Mouse (Mus musculus): Measurements from ENCODE around the gene Anapc15-ps.

Anapc15-ps gene

GRCm38 (mm10) chr10:95673351-95673750 is at the start of gene Anapc15-ps:
Anapc15-ps (minus strand) TSS chr10:95673451.
- no peaks in the 10 kb centered on the region for H3K36me3 ChIP-seq (ENCODE audit: control insufficient read depth, insufficient read depth, low read length, poor library complexity, severe bottlenecking)
- H3K27me3 ChIP-seq (ENCODE audit: control insufficient read depth, insufficient read depth, low read length, poor library complexity, severe bottlenecking), result no peaks in the 10 kb centered on the region
- DNase-seq (ENCODE audit: low read depth, low spot score), result no peak

GRCm38 (mm10) chr10:95722203-95722611 is 49.0 kb upstream of the Anapc15-ps start:
- H3K36me3 ChIP-seq (ENCODE audit: control insufficient read depth, insufficient read depth, low read length, poor library complexity, severe bottlenecking), result no peaks in the 10 kb centered on the region
- peak; percentile 63 for DNase-seq (ENCODE audit: low read depth, low spot score)
- H3K27me3 ChIP-seq (ENCODE audit: control insufficient read depth, insufficient read depth, low read length, poor library complexity, severe bottlenecking), result no peaks in the 10 kb centered on the region

DNA sequence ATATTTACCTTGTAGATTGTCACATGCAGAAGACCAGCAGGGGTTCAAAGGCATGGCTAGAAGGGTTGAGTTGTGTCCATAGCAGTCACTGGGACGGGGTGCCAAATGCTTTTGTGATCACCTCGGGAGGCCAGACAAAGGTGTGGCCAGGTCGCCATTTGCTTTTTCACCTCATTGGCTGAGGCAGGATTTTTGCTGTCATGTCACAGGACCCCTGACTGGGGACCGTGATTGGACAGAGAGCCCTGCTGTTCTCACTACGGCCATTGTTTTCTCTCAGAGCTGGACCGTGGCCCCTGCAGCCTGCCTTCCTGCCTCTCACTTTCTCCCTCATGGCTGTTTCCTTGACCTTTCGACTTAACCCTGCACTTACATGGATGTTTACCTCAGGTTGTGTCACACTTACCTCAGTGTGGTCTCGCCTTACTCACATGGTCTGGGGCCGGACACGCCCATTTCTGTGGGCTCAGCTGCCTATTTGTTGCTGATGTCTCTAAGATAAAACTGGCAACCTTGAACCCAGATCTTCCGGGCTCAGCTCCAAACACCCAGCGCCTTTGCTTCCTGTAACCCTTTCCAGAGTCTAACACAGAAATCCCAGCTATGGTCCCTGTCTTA is 47.0 kb upstream of the Anapc15-ps start:
- H3K36me3 ChIP-seq (ENCODE audit: control insufficient read depth, insufficient read depth, low read length, poor library complexity, severe bottlenecking), result no peaks in the 10 kb centered on the region
- DNase-seq (ENCODE audit: low read depth, low spot score), result no peak
- no peaks in the 10 kb centered on the region for H3K27me3 ChIP-seq (ENCODE audit: control insufficient read depth, insufficient read depth, low read length, poor library complexity, severe bottlenecking)

GRCm38 (mm10) chr10:95719472-95719871 is 46.2 kb upstream of the Anapc15-ps start:
- no peaks in the 10 kb centered on the region for H3K27me3 ChIP-seq (ENCODE audit: control insufficient read depth, insufficient read depth, low read length, poor library complexity, severe bottlenecking)

GRCm38 (mm10) chr10:95718760-95719159 is 45.5 kb upstream of the Anapc15-ps start:
- H3K27me3 ChIP-seq (ENCODE audit: control insufficient read depth, insufficient read depth, low read length, poor library complexity, severe bottlenecking), result no peaks in the 10 kb centered on the region
- no peaks in the 10 kb centered on the region for H3K36me3 ChIP-seq (ENCODE audit: control insufficient read depth, insufficient read depth, low read length, poor library complexity, severe bottlenecking)
- DNase-seq (ENCODE audit: low read depth, low spot score), result no peak

More at GRCm38 (mm10) chr10:95719472-95719871, 46.2 kb upstream of the Anapc15-ps start:
- no peak for DNase-seq (ENCODE audit: low read depth, low spot score)
- H3K36me3 ChIP-seq (ENCODE audit: control insufficient read depth, insufficient read depth, low read length, poor library complexity, severe bottlenecking), result no peaks in the 10 kb centered on the region

DNA sequence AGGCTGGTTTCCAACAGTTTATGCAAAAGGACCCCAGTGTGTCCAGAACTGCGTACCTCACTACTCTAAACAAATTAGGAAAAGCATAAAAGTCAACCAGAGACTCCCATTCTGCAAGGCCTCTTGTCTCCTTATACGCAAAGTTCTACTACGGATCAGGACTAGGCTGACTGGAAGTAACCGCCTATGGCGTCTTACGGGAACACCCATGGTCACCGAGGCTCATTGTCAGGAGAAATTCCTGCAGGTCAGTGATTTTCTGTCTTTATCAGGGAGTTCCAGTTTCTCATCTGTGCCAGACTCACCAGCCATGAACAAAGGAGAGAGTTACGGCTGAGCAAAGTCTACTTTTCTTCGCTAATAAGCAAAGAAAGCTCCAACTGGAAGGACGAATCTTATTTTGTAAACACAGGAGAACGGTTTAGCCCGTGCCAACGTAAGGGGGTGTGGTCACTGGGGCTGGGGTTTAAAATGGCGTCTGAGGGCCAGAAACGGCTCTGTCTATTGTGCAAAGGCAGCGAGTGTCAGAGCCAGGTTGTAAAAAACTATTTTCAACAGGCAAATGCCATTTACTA is 43.9 kb upstream of the Anapc15-ps start:
- no peaks in the 10 kb centered on the region for H3K27me3 ChIP-seq (ENCODE audit: control insufficient read depth, insufficient read depth, low read length, poor library complexity, severe bottlenecking)
- no peak for DNase-seq (ENCODE audit: low read depth, low spot score)
- H3K36me3 ChIP-seq (ENCODE audit: control insufficient read depth, insufficient read depth, low read length, poor library complexity, severe bottlenecking), result no peaks in the 10 kb centered on the region

GRCm38 (mm10) chr10:95715687-95716086 is 42.4 kb upstream of the Anapc15-ps start:
- no peaks in the 10 kb centered on the region for H3K27me3 ChIP-seq (ENCODE audit: control insufficient read depth, insufficient read depth, low read length, poor library complexity, severe bottlenecking)
- DNase-seq (ENCODE audit: low read depth, low spot score), result no peak

DNA sequence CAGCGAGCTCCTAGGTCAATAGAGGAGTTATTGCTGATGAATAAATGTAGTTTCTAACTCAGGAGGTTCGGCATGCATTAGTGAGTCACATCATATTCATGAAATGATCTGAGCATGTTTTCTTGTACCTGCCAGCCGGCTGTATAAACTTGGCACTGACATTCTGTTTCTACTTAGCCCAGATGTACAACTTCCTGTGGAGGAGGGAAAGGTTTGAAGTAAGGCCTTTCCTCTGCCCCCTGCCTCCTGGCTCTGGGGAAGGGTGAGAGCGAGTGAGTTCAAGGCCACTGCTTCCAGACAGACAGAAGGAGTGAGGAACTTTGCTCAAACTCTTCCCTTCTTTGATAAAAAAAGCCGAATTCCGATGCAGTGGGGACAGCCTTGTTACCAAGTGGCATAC is 39.0 kb upstream of the Anapc15-ps start:
- H3K27me3 ChIP-seq (ENCODE audit: control insufficient read depth, insufficient read depth, low read length, poor library complexity, severe bottlenecking), result no peaks in the 10 kb centered on the region
- no peaks in the 10 kb centered on the region for H3K36me3 ChIP-seq (ENCODE audit: control insufficient read depth, insufficient read depth, low read length, poor library complexity, severe bottlenecking)
- DNase-seq (ENCODE audit: low read depth, low spot score), result no peak

More at GRCm38 (mm10) chr10:95715687-95716086, 42.4 kb upstream of the Anapc15-ps start:
- H3K36me3 ChIP-seq (ENCODE audit: control insufficient read depth, insufficient read depth, low read length, poor library complexity, severe bottlenecking), result no peaks in the 10 kb centered on the region

DNA sequence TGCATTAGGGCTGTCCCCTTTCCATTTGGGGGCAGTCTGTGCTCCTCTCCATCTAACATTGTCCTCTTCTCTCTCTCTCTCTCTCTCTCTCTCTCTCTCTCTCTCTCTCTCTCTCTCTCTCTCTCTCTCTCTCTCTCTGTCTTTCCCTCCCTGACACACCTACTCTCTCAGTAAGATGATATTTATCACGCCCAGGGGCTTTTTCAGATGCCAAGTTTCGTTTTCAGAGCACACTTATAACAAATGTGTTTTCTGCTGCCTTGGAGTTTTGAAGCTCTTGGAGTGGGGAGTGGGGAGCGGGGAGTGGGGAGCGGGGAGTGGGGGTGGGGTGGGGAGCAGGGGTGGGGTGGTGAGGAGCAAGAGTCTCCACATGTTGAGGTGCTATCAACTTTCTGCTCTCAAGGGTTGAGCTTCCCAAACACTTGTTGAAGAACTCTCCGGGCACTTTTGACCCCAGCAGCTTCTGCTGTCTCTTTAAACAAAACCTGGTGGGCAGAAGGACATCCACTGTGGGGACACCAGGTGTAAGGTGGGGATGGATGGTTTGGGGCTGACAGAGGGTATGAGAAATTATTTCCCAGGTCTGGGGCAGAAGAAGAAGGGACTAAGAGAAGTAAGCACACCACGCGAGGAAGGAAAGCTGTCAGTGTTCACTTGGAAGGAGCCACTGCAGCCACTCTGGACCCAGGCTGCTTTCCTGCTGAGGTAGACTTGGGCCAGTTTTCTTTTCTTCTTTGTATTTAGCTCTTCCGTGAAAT is 36.8 kb upstream of the Anapc15-ps start:
- DNase-seq (ENCODE audit: low read depth, low spot score), result no peak
- no peaks in the 10 kb centered on the region for H3K36me3 ChIP-seq (ENCODE audit: control insufficient read depth, insufficient read depth, low read length, poor library complexity, severe bottlenecking)
- no peaks in the 10 kb centered on the region for H3K27me3 ChIP-seq (ENCODE audit: control insufficient read depth, insufficient read depth, low read length, poor library complexity, severe bottlenecking)

DNA sequence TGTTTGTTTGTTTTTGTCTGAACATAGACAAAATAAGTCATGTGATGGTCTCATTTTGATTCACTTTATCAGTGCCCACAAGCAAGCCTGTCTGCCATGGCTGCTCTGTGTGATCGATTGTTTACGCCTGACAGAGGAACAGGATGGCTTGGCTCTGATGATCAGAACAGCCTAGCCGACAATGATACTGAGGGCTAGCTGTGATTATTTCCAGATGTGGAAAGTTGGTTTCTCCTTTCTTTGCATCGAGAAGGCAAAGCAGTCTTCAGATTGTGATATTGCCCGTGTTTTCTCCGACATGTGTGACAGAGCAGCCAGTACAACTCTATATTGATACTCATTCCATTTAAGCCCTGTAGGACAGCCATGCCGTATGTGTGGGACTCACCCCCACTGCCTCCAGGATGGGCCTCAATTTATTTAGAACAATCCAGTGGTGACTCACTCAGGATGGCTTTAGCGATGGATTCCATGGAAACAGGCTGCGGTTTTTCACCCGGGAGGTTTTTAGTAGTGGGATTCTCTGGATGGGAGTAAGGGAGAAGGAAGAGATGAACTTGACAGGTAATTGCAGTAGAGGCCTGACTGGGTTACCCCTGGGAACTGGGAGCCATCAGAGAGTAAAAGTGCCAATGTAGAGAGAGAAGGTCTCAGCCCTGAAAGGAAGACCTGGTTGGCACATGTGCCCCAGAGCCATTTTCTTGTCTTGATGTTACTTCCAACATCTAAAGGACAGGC is 36.1 kb upstream of the Anapc15-ps start:
- H3K36me3 ChIP-seq (ENCODE audit: control insufficient read depth, insufficient read depth, low read length, poor library complexity, severe bottlenecking), result no peaks in the 10 kb centered on the region
- no peaks in the 10 kb centered on the region for H3K27me3 ChIP-seq (ENCODE audit: control insufficient read depth, insufficient read depth, low read length, poor library complexity, severe bottlenecking)
- DNase-seq (ENCODE audit: low read depth, low spot score), result no peak

- no peaks in the 10 kb centered on the region for H3K36me3 ChIP-seq (ENCODE audit: control insufficient read depth, insufficient read depth, low read length, poor library complexity, severe bottlenecking)
- DNase-seq (ENCODE audit: low read depth, low spot score), result peak; percentile 5
- H3K27me3 ChIP-seq (ENCODE audit: control insufficient read depth, insufficient read depth, low read length, poor library complexity, severe bottlenecking), result no peaks in the 10 kb centered on the region
These were observed 34.8 kb upstream of the Anapc15-ps start for GRCm38 (mm10) chr10:95708001-95708400.

DNA sequence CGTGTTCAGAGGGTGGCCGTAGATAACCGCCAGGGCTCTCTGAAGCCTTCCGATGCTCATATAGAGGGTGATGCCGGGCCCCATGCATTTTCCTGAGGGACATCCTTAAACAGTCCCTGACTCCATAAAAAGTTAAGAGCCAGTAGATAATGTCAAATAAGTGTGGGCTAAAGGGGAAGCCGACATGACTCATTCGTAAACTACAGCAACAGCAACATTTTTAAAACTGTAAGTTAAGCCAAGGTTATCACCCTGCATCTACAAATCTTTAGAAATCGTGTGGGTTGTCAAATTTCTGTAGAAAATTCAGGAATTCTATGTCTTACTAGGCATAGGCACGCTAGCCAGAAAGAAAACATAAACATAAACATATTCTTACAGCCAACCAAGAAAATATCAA is 33.6 kb upstream of the Anapc15-ps start:
- no peaks in the 10 kb centered on the region for H3K27me3 ChIP-seq (ENCODE audit: control insufficient read depth, insufficient read depth, low read length, poor library complexity, severe bottlenecking)
- no peak for DNase-seq (ENCODE audit: low read depth, low spot score)
- no peaks in the 10 kb centered on the region for H3K36me3 ChIP-seq (ENCODE audit: control insufficient read depth, insufficient read depth, low read length, poor library complexity, severe bottlenecking)

GRCm38 (mm10) chr10:95705747-95706146 is 32.5 kb upstream of the Anapc15-ps start:
- H3K36me3 ChIP-seq (ENCODE audit: control insufficient read depth, insufficient read depth, low read length, poor library complexity, severe bottlenecking), result no peaks in the 10 kb centered on the region
- no peak for DNase-seq (ENCODE audit: low read depth, low spot score)
- no peaks in the 10 kb centered on the region for H3K27me3 ChIP-seq (ENCODE audit: control insufficient read depth, insufficient read depth, low read length, poor library complexity, severe bottlenecking)

DNA sequence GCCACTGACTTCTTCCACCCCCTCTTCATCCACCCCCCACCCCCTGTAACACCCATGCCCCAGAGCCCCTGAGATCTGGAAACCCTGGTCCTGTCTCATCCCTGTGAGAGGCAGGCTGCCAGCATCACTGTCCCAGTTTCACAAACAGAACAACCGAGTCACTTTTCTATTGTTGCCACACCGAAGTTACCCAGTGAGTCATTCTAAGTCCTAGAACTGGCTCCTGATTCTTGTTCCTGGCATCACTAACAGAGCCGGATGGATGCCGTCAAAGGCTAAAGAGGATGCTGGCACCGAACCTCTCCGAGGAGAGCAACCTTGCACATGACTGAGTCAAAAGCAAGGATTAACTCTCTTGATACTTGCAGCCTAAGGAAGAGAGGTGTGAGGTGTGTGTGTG is 31.6 kb upstream of the Anapc15-ps start:
- H3K27me3 ChIP-seq (ENCODE audit: control insufficient read depth, insufficient read depth, low read length, poor library complexity, severe bottlenecking), result no peaks in the 10 kb centered on the region
- no peaks in the 10 kb centered on the region for H3K36me3 ChIP-seq (ENCODE audit: control insufficient read depth, insufficient read depth, low read length, poor library complexity, severe bottlenecking)
- DNase-seq (ENCODE audit: low read depth, low spot score), result no peak

- H3K27me3 ChIP-seq (ENCODE audit: control insufficient read depth, insufficient read depth, low read length, poor library complexity, severe bottlenecking), result no peaks in the 10 kb centered on the region
- H3K36me3 ChIP-seq (ENCODE audit: control insufficient read depth, insufficient read depth, low read length, poor library complexity, severe bottlenecking), result no peaks in the 10 kb centered on the region
- DNase-seq (ENCODE audit: low read depth, low spot score), result no peak
These were observed 30.5 kb upstream of the Anapc15-ps start for GRCm38 (mm10) chr10:95703730-95704129.

All from splenic B cell, adult 2 months (primary cell).